Comparison of ENCODE assay signal across 14 mouse cellular contexts in genomic region chr1:174630074-174630473, GRCm38 (mm10).
"Had no signal": no experiment of that assay in that cellular context is flagged by ENCODE, and none has a peak within 500 bp of the region (broad histone marks: within the 10 kb centered on the region; RNA-seq: fewer than 3 reads in every experiment).

No protein-coding gene starts in this region.

- DNase-seq: kidney, adult 9 months; kidney, postnatal 36 days; layer of hippocampus, adult 9-11 months; layer of hippocampus, postnatal 36 days; left cerebral cortex, postnatal 4 days; lung, adult 18-20 months; right cerebral cortex, adult 18-20 months; right cerebral cortex, postnatal 25 days had no signal

- H3K36me3 ChIP-seq: limb, embryonic 13.5 days; midbrain, embryonic 15.5 days had no signal

- H3K27ac ChIP-seq: kidney, postnatal 0 days; limb, embryonic 13.5 days; liver, embryonic 14.5 days; midbrain, embryonic 15.5 days; neural tube, embryonic 13.5 days; stomach, postnatal 0 days had no signal

- H3K9ac ChIP-seq: limb, embryonic 13.5 days; liver, embryonic 14.5 days; midbrain, embryonic 15.5 days; neural tube, embryonic 13.5 days had no signal

- H3K27me3 ChIP-seq: limb, embryonic 13.5 days; midbrain, embryonic 15.5 days; neural tube, embryonic 13.5 days had no signal

- H3K9me3 ChIP-seq: limb, embryonic 13.5 days; midbrain, embryonic 15.5 days; neural tube, embryonic 13.5 days had no signal

- H3K4me2 ChIP-seq: limb, embryonic 13.5 days; midbrain, embryonic 15.5 days; neural tube, embryonic 13.5 days had no signal

- H3K4me3 ChIP-seq: limb, embryonic 13.5 days; midbrain, embryonic 15.5 days; neural tube, embryonic 13.5 days had no signal

- ATAC-seq: midbrain, embryonic 15.5 days had no signal

- H3K4me1 ChIP-seq: limb, embryonic 13.5 days; midbrain, embryonic 15.5 days; neural tube, embryonic 13.5 days had no signal
